Mouse (Mus musculus) spleen, adult 2 months (tissue): Measurements from ENCODE around the gene Gm42878.

ENCODE experiments used
- CTCF ChIP-seq: fragments of 200-500 bp; IDR thresholded peaks from 2 replicates; pipeline ENCODE4 v1.5.1; 2011; ENCODE audit warnings: mild to moderate bottlenecking, inconsistent platforms; ENCODE audit not compliant: insufficient read depth, insufficient read length, insufficient replicate concordance; ENCODE audit errors: extremely low read depth
- POLR2A ChIP-seq: fragments of 200-500 bp; IDR thresholded peaks from 2 replicates; pipeline ENCODE4 v1.6.1; 2011; ENCODE audit warnings: low read depth, low read length, inconsistent platforms

DNA sequence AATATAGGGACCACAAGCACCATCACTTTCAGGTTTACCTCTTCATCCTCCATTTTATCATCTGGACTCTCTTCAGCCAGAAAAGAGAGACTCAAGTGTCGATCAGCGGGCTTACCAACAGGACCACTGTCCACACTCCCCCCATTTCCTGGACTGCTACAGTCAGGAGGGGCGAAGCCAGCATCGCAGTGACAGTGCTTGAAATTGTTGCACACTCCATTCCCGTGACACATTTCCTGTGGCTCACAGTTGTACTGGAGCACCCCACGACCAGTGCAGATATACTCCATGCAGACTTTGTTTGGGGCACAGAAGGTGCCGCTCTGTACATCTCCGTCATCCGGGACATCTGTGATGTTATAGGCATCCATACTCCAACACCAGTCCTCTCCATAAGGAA, 26.3 kb downstream of the Gm42878 start:
- TF ChIP-seq CTCF: no peak
- no peak for TF ChIP-seq POLR2A
